16 mouse cellular contexts compared by ENCODE assay signal in the genomic region with DNA sequence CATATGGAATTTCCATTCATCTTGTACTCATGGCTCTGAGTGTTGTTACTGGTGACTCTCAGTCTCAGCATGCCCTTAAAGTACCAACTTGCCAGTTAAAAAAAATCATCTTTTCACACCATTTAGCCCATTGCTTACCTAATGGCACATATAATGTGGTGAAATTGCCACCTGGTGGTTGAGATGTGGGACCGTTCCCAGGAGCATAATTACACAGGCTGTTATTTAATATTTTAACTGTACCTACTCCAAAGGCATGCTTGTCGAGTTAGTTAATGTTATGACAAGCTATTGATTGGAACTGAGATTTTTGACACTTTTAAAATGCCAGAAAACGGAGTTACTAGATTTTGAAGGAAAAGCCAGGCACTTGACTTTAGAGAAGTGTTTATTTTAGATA.
DNase-seq lines count a peak whose midpoint lies in the region; ATAC-seq and TF ChIP-seq lines count a peak whose summit lies in the region.
"Had no signal": no experiment of that assay in that cellular context is flagged by ENCODE, and none has a peak within 500 bp of the region (broad histone marks: within the 10 kb centered on the region; RNA-seq: fewer than 3 reads in every experiment).

No protein-coding gene starts in this region.

- H3K4me1 ChIP-seq in embryonic facial prominence, embryonic 11.5 days (ENCODE audit: control insufficient read depth, insufficient read depth, low read length), result no peaks in the 10 kb centered on the region
- no peaks in the 10 kb centered on the region for H3K4me1 ChIP-seq in embryonic facial prominence, embryonic 10.5 days
- no peaks in the 10 kb centered on the region for H3K4me1 ChIP-seq in midbrain, embryonic 14.5 days (ENCODE audit: control insufficient read depth, insufficient read depth, low read length)
- H3K4me1 ChIP-seq in midbrain, embryonic 13.5 days (replicated peaks), result peaks cover 3% of the 10 kb centered on the region
- H3K4me1 ChIP-seq in stomach, postnatal 0 days (replicated peaks; ENCODE audit: control insufficient read depth, insufficient read depth), result no peaks in the 10 kb centered on the region
- H3K4me1 ChIP-seq: limb, embryonic 15.5 days had no signal

- no peak for ATAC-seq in embryonic facial prominence, embryonic 11.5 days (replicated peaks; ENCODE audit: insufficient number of reproducible peaks, low FRiP score, low TSS enrichment, low read depth)
- ATAC-seq in midbrain, embryonic 14.5 days (ENCODE audit: low FRiP score, low TSS enrichment), result no peak
- ATAC-seq in midbrain, embryonic 13.5 days, result no peak
- ATAC-seq in stomach, postnatal 0 days (ENCODE audit: low FRiP score, low TSS enrichment), result no peak
- ATAC-seq: inflammation-experienced regulatory T-cells, adult 6 months had no signal

- H3K9ac ChIP-seq in embryonic facial prominence, embryonic 11.5 days (replicated peaks; ENCODE audit: low read length), result no peak overlapping the region
- H3K9ac ChIP-seq in midbrain, embryonic 14.5 days (replicated peaks; ENCODE audit: low read length), result no peak overlapping the region
- no peak overlapping the region for H3K9ac ChIP-seq in midbrain, embryonic 13.5 days (replicated peaks)
- no peak overlapping the region for H3K9ac ChIP-seq in stomach, postnatal 0 days (ENCODE audit: low read length)
- H3K9ac ChIP-seq: embryonic facial prominence, embryonic 13.5 days; limb, embryonic 15.5 days had no signal

- no peaks in the 10 kb centered on the region for H3K36me3 ChIP-seq in embryonic facial prominence, embryonic 11.5 days (replicated peaks; ENCODE audit: control insufficient read depth, insufficient read depth, low read depth, low read length)
- no peaks in the 10 kb centered on the region for H3K36me3 ChIP-seq in embryonic facial prominence, embryonic 10.5 days (replicated peaks)
- no peaks in the 10 kb centered on the region for H3K36me3 ChIP-seq in midbrain, embryonic 14.5 days (ENCODE audit: control insufficient read depth, insufficient read depth, low read length)
- no peaks in the 10 kb centered on the region for H3K36me3 ChIP-seq in midbrain, embryonic 13.5 days
- no peaks in the 10 kb centered on the region for H3K36me3 ChIP-seq in stomach, postnatal 0 days (ENCODE audit: control insufficient read depth, insufficient read depth, low read length)
- H3K36me3 ChIP-seq: embryonic facial prominence, embryonic 13.5 days; limb, embryonic 15.5 days had no signal

- no peak for TF ChIP-seq EP300 in stomach, postnatal 0 days (optimal IDR thresholded peaks at IDR 0.05)

- 61% methylated on average over 3 of the region's 3 CpGs for WGBS in embryonic facial prominence, embryonic 11.5 days
- 70% methylated on average over 3 of the region's 3 CpGs for WGBS in embryonic facial prominence, embryonic 10.5 days
- 72% methylated on average over 3 of the region's 3 CpGs for WGBS in midbrain, embryonic 14.5 days
- WGBS in midbrain, embryonic 13.5 days, result 69% methylated on average over 3 of the region's 3 CpGs
- 41% methylated on average over 3 of the region's 3 CpGs for WGBS in stomach, postnatal 0 days

- peak; percentile 48 for TF ChIP-seq CTCF in stomach, postnatal 0 days (IDR thresholded peaks at IDR 0.05; ENCODE audit: low read depth)

- H3K4me3 ChIP-seq in embryonic facial prominence, embryonic 11.5 days (ENCODE audit: low read depth, low read length), result no peak overlapping the region
- H3K4me3 ChIP-seq in embryonic facial prominence, embryonic 10.5 days, result no peak overlapping the region
- no peak overlapping the region for H3K4me3 ChIP-seq in midbrain, embryonic 14.5 days (replicated peaks; ENCODE audit: low read depth, low read length)
- no peak overlapping the region for H3K4me3 ChIP-seq in midbrain, embryonic 13.5 days (replicated peaks)
- no peak overlapping the region for H3K4me3 ChIP-seq in stomach, postnatal 0 days (ENCODE audit: low read depth, low read length)
- H3K4me3 ChIP-seq: embryonic facial prominence, embryonic 13.5 days; limb, embryonic 15.5 days had no signal

- no peak overlapping the region for H3K4me2 ChIP-seq in embryonic facial prominence, embryonic 11.5 days (ENCODE audit: low read depth, low read length)
- H3K4me2 ChIP-seq in midbrain, embryonic 14.5 days (ENCODE audit: low read length), result no peak overlapping the region
- H3K4me2 ChIP-seq in midbrain, embryonic 13.5 days (replicated peaks), result no peak overlapping the region
- no peak overlapping the region for H3K4me2 ChIP-seq in stomach, postnatal 0 days (replicated peaks; ENCODE audit: low read depth)
- H3K4me2 ChIP-seq: embryonic facial prominence, embryonic 13.5 days; limb, embryonic 15.5 days had no signal

- H3K27me3 ChIP-seq in embryonic facial prominence, embryonic 11.5 days (ENCODE audit: control insufficient read depth, insufficient read depth, low read length), result no peaks in the 10 kb centered on the region
- H3K27me3 ChIP-seq in embryonic facial prominence, embryonic 10.5 days (replicated peaks; ENCODE audit: low read depth, poor library complexity, severe bottlenecking), result no peaks in the 10 kb centered on the region
- no peaks in the 10 kb centered on the region for H3K27me3 ChIP-seq in midbrain, embryonic 14.5 days (ENCODE audit: control insufficient read depth, insufficient read depth, low read length)
- H3K27me3 ChIP-seq in midbrain, embryonic 13.5 days, result no peaks in the 10 kb centered on the region
- no peaks in the 10 kb centered on the region for H3K27me3 ChIP-seq in stomach, postnatal 0 days (ENCODE audit: control insufficient read depth, insufficient read depth, low read length)
- H3K27me3 ChIP-seq: embryonic facial prominence, embryonic 13.5 days; limb, embryonic 15.5 days had no signal

- H3K9me3 ChIP-seq in embryonic facial prominence, embryonic 11.5 days (replicated peaks; ENCODE audit: control insufficient read depth, low read length), result no peaks in the 10 kb centered on the region
- H3K9me3 ChIP-seq in embryonic facial prominence, embryonic 10.5 days, result no peaks in the 10 kb centered on the region
- H3K9me3 ChIP-seq in midbrain, embryonic 14.5 days (ENCODE audit: control insufficient read depth, low read length), result no peaks in the 10 kb centered on the region
- H3K9me3 ChIP-seq in midbrain, embryonic 13.5 days, result no peaks in the 10 kb centered on the region
- H3K9me3 ChIP-seq in stomach, postnatal 0 days (ENCODE audit: control insufficient read depth, low read length), result no peaks in the 10 kb centered on the region
- H3K9me3 ChIP-seq: embryonic facial prominence, embryonic 13.5 days; limb, embryonic 15.5 days had no signal

- H3K27ac ChIP-seq in embryonic facial prominence, embryonic 11.5 days (replicated peaks; ENCODE audit: low read depth, low read length), result no peak overlapping the region
- no peak overlapping the region for H3K27ac ChIP-seq in embryonic facial prominence, embryonic 10.5 days (replicated peaks)
- H3K27ac ChIP-seq in midbrain, embryonic 14.5 days (replicated peaks; ENCODE audit: low read depth, low read length), result no peak overlapping the region
- no peak overlapping the region for H3K27ac ChIP-seq in midbrain, embryonic 13.5 days
- H3K27ac ChIP-seq in stomach, postnatal 0 days (replicated peaks), result no peak overlapping the region
- H3K27ac ChIP-seq: embryonic facial prominence, embryonic 13.5 days; limb, embryonic 15.5 days; macrophage had no signal

- DNase-seq in embryonic facial prominence, embryonic 11.5 days (ENCODE audit: low spot score), result peak; percentile 0
- DNase-seq in embryonic facial prominence, embryonic 10.5 days (ENCODE audit: low spot score), result no peak
- DNase-seq in kidney, postnatal 36 days, result peak; percentile 4 to 9
- no peak for DNase-seq in kidney, adult 11 months
- peak; percentile 21 for DNase-seq in midbrain, embryonic 14.5 days
- no peak for DNase-seq in stomach, postnatal 0 days (ENCODE audit: low spot score)
- DNase-seq in thymus, postnatal 10 days (ENCODE audit: low spot score in 2 of 2), result no peak
- DNase-seq: cerebellum, adult 9-10 months; heart, adult 11 months; layer of hippocampus, adult 9-11 months; thymus, adult 2 months had no signal

Comparison
In these comparisons a context has a peak if more than half of its experiments do, and no peak if none do; other contexts are left out.
1. DNase-seq: peak in embryonic facial prominence, embryonic 11.5 days (single experiment), kidney, postnatal 36 days (2 of 2) and midbrain, embryonic 14.5 days (single experiment); none in embryonic facial prominence, embryonic 10.5 days (single experiment), kidney, adult 11 months (single experiment), stomach, postnatal 0 days (single experiment) and thymus, postnatal 10 days (0 of 2).